Mouse (Mus musculus) midbrain, embryonic 13.5 days (tissue): ENCODE measurements around the gene Coq2. TPM values are rescaled to one million over a fixed set of nuclear protein-coding genes. Genes with fewer than 3 reads are reported as not detected.

ENCODE experiments used
- ATAC-seq: fragments of 200-750 bp; cut with Nextera tagmentation; 2 replicates; pipeline ENCODE4 v1.8.0; 2017; ENCODE audit warnings: mild to moderate bottlenecking, moderate TSS enrichment, moderate library complexity
- H3K27ac ChIP-seq: fragments of 300-500 bp; sonication (generic); 2 replicates; pipeline ENCODE4 v1.5.1; 2015; ENCODE audit warnings: inconsistent platforms, mild to moderate bottlenecking, moderate library complexity
- H3K27me3 ChIP-seq: fragments of 300-500 bp; sonication (generic); 2 replicates; pipeline ENCODE4 v1.6.1; 2015; ENCODE audit warnings: mild to moderate bottlenecking, inconsistent platforms
- H3K36me3 ChIP-seq: fragments of 300-500 bp; sonication (generic); 2 replicates; pipeline ENCODE4 v1.6.1; 2015; ENCODE audit warnings: mild to moderate bottlenecking, inconsistent platforms
- H3K4me1 ChIP-seq: fragments of 300-500 bp; sonication (generic); replicated peaks from 2 replicates; pipeline ENCODE4 v1.6.1; 2015; ENCODE audit warnings: inconsistent platforms
- H3K4me2 ChIP-seq: fragments of 300-500 bp; sonication (generic); replicated peaks from 2 replicates; pipeline ENCODE4 v1.6.1; 2015; ENCODE audit warnings: moderate library complexity, mild to moderate bottlenecking, inconsistent platforms
- H3K4me3 ChIP-seq: fragments of 300-500 bp; sonication (generic); replicated peaks from 2 replicates; pipeline ENCODE4 v1.5.1; 2015; ENCODE audit warnings: mild to moderate bottlenecking, inconsistent platforms
- H3K9ac ChIP-seq: fragments of 300-500 bp; sonication (generic); replicated peaks from 2 replicates; pipeline ENCODE4 v1.6.1; 2015; ENCODE audit warnings: mild to moderate bottlenecking, inconsistent platforms
- H3K9me3 ChIP-seq: fragments of 300-500 bp; sonication (generic); 2 replicates; pipeline ENCODE4 v1.6.1; 2016; ENCODE audit warnings: mild to moderate bottlenecking, inconsistent platforms
- WGBS: fragments of 180-500 bp; shearing (Covaris S2); methylation state at CpG from one replicate; pipeline ENCODE4 v1.1.7; 2015; 5-methylcytosine and 5-hydroxymethylcytosine counted together
- polyA plus RNA-seq: library from polyadenylated mRNA; unstranded; fragments of >200 nt; fragmentation: Nextera tagmentation; extraction: Ambion mirVana; gene quantifications from 2 replicates; pipeline ENCODE4 v1.2.1, GENCODE M21; 2015

Gene Coq2
- polyA plus RNA-seq, 1 experiment from 2014 or later: 47.9 TPM

DNA sequence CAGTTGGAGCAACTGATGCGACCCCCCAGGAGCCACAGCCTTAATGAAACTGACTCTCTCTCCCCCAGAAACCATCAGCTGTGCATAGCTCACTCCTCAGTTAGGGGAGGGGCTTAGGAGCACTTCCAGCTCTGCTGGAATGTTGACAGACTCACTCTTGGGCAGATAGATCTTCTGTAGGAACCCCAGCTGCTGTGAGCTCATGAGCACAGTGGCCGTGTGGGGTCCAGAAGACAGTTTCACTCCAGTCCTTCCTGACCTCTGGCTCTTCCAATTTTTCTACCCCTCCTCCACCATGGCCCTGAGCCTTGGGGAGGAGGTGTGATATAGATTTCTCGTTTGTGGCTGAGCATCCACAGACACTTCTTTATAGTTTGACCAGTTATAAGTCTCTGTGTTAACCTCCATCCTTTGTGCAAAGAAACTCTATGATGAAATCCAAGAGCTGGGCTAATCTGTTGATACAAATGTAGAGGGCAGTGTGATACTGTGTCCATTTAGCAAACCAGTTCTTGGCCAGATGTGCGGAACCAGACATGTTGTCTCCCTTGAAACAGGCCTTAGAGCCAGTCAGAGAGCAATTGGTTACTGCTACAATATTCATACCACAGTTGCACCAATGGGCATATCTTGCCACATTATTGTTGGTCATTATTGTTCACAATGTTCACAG, 67.7 kb downstream of the Coq2 start:
- Histone ChIP-seq H3K9me3 (no peaks in the 10 kb centered on the region), H3K4me2 (no peak overlapping the region), H3K4me1 (no peaks in the 10 kb centered on the region), H3K9ac (no peak overlapping the region), H3K4me3 (no peak overlapping the region), H3K36me3 (no peaks in the 10 kb centered on the region), H3K27me3 (no peaks in the 10 kb centered on the region), H3K27ac (no peak overlapping the region)
- WGBS: 81% methylated on average over 4 of the region's 4 CpGs
- no peak for ATAC-seq

DNA sequence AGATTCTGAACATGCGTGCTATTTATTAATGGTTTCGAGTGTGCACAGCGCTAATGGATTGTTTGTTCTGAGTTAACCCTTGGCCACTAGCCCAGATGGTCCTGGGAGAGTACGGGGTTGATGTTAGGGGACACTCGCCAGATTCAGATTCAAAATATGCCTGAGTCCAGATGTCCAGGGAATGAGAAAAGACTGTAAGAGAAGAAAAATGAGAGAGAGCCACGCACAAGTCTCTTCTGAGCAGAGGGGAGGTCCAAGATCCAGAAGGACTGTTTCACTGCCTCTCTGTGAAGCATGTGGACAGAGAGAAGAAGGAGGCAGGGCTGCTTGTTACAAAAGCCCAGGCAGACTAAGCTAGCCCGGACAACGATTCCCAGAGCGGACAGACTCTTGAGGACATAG, 69.1 kb downstream of the Coq2 start:
- no peaks in the 10 kb centered on the region for H3K4me1 ChIP-seq
- H3K4me2 ChIP-seq: no peak overlapping the region
- H3K9me3 ChIP-seq: no peaks in the 10 kb centered on the region
- no peaks in the 10 kb centered on the region for H3K36me3 ChIP-seq
- no peak for ATAC-seq
- no peaks in the 10 kb centered on the region for H3K27me3 ChIP-seq
- 73% methylated on average over 9 of the region's 9 CpGs for WGBS
- no peak overlapping the region for H3K9ac ChIP-seq
- no peak overlapping the region for H3K27ac ChIP-seq
- H3K4me3 ChIP-seq: no peak overlapping the region

Other genes with a start within 250 kb of the Coq2 start
- 9.0 and 10.4 TPM in 2 replicates for gene Lin54, start 174.5 kb downstream of the Coq2 start, polyA plus RNA-seq
- gene Cops4, start 156.8 kb downstream of the Coq2 start, polyA plus RNA-seq: 194 and 202 TPM in 2 replicates
- gene Plac8, start 102.9 kb downstream of the Coq2 start, polyA plus RNA-seq: 0.48 TPM in 1 of 2 replicates, not detected in the other
- gene Hpse, start 44.6 kb upstream of the Coq2 start, polyA plus RNA-seq: 0.24 and 0.28 TPM in 2 replicates
- 21.2 and 21.3 TPM in 2 replicates for gene Helq, start 123.5 kb upstream of the Coq2 start, polyA plus RNA-seq
- 174 and 185 TPM in 2 replicates for gene Mrps18c, start 123.5 kb upstream of the Coq2 start, polyA plus RNA-seq
- 17.3 and 17.7 TPM in 2 replicates for gene Abraxas1, start 145.8 kb upstream of the Coq2 start, polyA plus RNA-seq
- gene Gpat3, start 170.6 kb upstream of the Coq2 start, polyA plus RNA-seq: 0.15 and 0.19 TPM in 2 replicates